8 mouse cellular contexts compared by ENCODE assay signal in the genomic region with DNA sequence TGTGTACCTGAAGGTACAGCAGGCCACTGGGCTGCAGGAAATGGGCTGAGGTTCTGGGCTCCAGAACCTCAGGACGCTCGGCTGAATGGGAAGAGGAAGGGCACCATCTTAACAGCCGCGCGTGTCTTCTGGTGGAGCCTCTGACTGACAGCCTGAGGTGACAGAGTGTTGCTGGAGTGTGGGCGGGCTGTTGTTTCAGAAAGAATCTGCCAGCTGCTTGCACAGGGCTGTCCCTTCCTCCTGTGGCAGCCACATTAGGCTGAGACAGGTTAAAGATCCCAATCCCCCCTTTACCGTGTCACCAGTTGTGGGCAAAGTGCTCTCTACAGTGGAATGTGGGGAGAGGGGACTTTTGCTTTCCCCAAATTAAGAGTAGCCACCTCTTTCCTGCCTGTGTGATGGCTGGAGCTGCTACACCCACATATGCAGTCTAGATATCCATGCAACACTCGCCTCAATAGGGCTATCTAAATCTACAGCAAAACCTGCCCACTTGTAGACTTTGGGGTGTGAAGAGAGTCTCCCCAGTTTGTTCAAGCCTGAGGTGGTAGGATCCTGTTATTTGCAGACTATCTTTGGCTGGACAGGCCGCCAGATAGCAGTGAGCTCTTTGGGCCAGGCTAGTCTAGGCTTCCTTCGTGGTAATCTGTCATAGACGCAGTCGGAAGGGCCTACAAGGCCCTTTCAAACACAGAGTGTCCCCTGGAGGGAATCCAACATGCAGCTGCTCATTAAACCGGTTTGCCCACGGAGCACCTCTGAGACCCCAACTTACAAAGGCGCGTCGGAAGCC. TPM values are rescaled to one million over a fixed set of nuclear protein-coding genes. Genes with fewer than 3 reads are reported as not detected.
DNase-seq lines count a peak whose midpoint lies in the region; ATAC-seq lines count a peak whose summit lies in the region.

No protein-coding gene starts in this region.

- no peak for DNase-seq in heart, postnatal 25 days (ENCODE audit: low spot score)
- no peak for DNase-seq in cerebellum, adult 9-10 months

- peaks cover 13% of the 10 kb centered on the region; the same call in 1 of the 2 replicates for H3K27me3 ChIP-seq in heart, embryonic 13.5 days (replicated peaks)
- H3K27me3 ChIP-seq in heart, embryonic 16.5 days (ENCODE audit: control insufficient read depth, insufficient read depth, low read length): peaks cover 2% of the 10 kb centered on the region; the same call in 1 of the 2 replicates
- peaks cover 56% of the 10 kb centered on the region for H3K27me3 ChIP-seq in limb, embryonic 12.5 days
- peaks cover 34% of the 10 kb centered on the region for H3K27me3 ChIP-seq in neural tube, embryonic 12.5 days (replicated peaks)

- no peaks in the 10 kb centered on the region for H3K9me3 ChIP-seq in heart, embryonic 13.5 days
- no peaks in the 10 kb centered on the region for H3K9me3 ChIP-seq in heart, embryonic 16.5 days (replicated peaks; ENCODE audit: control insufficient read depth, low read length)
- H3K9me3 ChIP-seq in limb, embryonic 12.5 days: no peaks in the 10 kb centered on the region
- no peaks in the 10 kb centered on the region for H3K9me3 ChIP-seq in neural tube, embryonic 12.5 days

- intact Hi-C loops in heart, postnatal 25 days (cut with DNase I): no loop called here

- ATAC-seq in heart, embryonic 13.5 days (ENCODE audit: extremely low read depth, insufficient number of reproducible peaks, low FRiP score, low TSS enrichment): no peak
- ATAC-seq in heart, embryonic 16.5 days (replicated peaks; ENCODE audit: extremely low read depth, insufficient read depth, low FRiP score): no peak
- ATAC-seq in limb, embryonic 12.5 days (ENCODE audit: insufficient number of reproducible peaks, insufficient read depth, low FRiP score, low TSS enrichment, low read depth): no peak
- no peak for ATAC-seq in neural tube, embryonic 12.5 days (ENCODE audit: low FRiP score, low read depth)
- no peak for ATAC-seq in inflammation-experienced regulatory T-cells, adult 6 months

- peak overlapping the region; percentile 81 for H3K27ac ChIP-seq in heart, embryonic 13.5 days (replicated peaks)
- H3K27ac ChIP-seq in brown adipose tissue, adult 24 weeks (replicated peaks; ENCODE audit: low read depth, low read length): no peak overlapping the region
- H3K27ac ChIP-seq in heart, embryonic 16.5 days (ENCODE audit: low read length): peak overlapping the region; percentile 79
- no peak overlapping the region for H3K27ac ChIP-seq in limb, embryonic 12.5 days
- no peak overlapping the region for H3K27ac ChIP-seq in neural tube, embryonic 12.5 days

- H3K4me2 ChIP-seq in heart, embryonic 13.5 days: peak overlapping the region; percentile 86
- H3K4me2 ChIP-seq in heart, embryonic 16.5 days (ENCODE audit: low read depth, low read length): peak overlapping the region; percentile 63
- peak overlapping the region; percentile 67 for H3K4me2 ChIP-seq in limb, embryonic 12.5 days
- peak overlapping the region; percentile 62 for H3K4me2 ChIP-seq in neural tube, embryonic 12.5 days (replicated peaks)

- H3K36me3 ChIP-seq in heart, embryonic 13.5 days: peaks cover 28% of the 10 kb centered on the region
- H3K36me3 ChIP-seq in heart, embryonic 16.5 days (ENCODE audit: control insufficient read depth, insufficient read depth): peaks cover 18% of the 10 kb centered on the region
- H3K36me3 ChIP-seq in limb, embryonic 12.5 days: peaks cover 26% of the 10 kb centered on the region
- H3K36me3 ChIP-seq in neural tube, embryonic 12.5 days: peaks cover 25% of the 10 kb centered on the region

- 12% methylated on average over 17 of the region's 17 CpGs for WGBS in heart, embryonic 13.5 days
- 25% methylated on average over 17 of the region's 17 CpGs for WGBS in heart, embryonic 16.5 days
- WGBS in limb, embryonic 12.5 days: 39% methylated on average over 17 of the region's 17 CpGs
- 43% methylated on average over 17 of the region's 17 CpGs for WGBS in neural tube, embryonic 12.5 days

- H3K9ac ChIP-seq in heart, embryonic 13.5 days: peak overlapping the region; percentile 78
- H3K9ac ChIP-seq in heart, embryonic 16.5 days (ENCODE audit: low read length): peak overlapping the region; percentile 55
- H3K9ac ChIP-seq in limb, embryonic 12.5 days (replicated peaks): no peak overlapping the region; the same call in 1 of the 2 replicates
- no peak overlapping the region for H3K9ac ChIP-seq in neural tube, embryonic 12.5 days

- H3K4me3 ChIP-seq in heart, embryonic 13.5 days: peak overlapping the region; percentile 63
- peak overlapping the region; percentile 58 for H3K4me3 ChIP-seq in brown adipose tissue, adult 24 weeks (ENCODE audit: insufficient read depth, low read depth, low read length)
- H3K4me3 ChIP-seq in heart, embryonic 16.5 days (ENCODE audit: low read length): peak overlapping the region; percentile 63
- peak overlapping the region; percentile 40 for H3K4me3 ChIP-seq in limb, embryonic 12.5 days (replicated peaks)
- no peak overlapping the region for H3K4me3 ChIP-seq in neural tube, embryonic 12.5 days

- H3K4me1 ChIP-seq in heart, embryonic 13.5 days: peaks cover 50% of the 10 kb centered on the region
- H3K4me1 ChIP-seq in brown adipose tissue, adult 24 weeks (ENCODE audit: control insufficient read depth, insufficient read depth, insufficient read length, low read length): no peaks in the 10 kb centered on the region
- peaks cover 25% of the 10 kb centered on the region for H3K4me1 ChIP-seq in heart, embryonic 16.5 days (ENCODE audit: control insufficient read depth, insufficient read depth, low read length)
- H3K4me1 ChIP-seq in limb, embryonic 12.5 days (replicated peaks): peaks cover 10% of the 10 kb centered on the region
- peaks cover 18% of the 10 kb centered on the region for H3K4me1 ChIP-seq in neural tube, embryonic 12.5 days

RNA-seq across cellular contexts. Expression of a gene that starts 1.1 kb away (rescaled TPM):
- polyA plus RNA-seq in heart, embryonic 13.5 days (2015; fragmentation: Nextera tagmentation; extraction: Ambion mirVana): 68.2 and 74.7 TPM in 2 replicates
- 1 to 10 TPM; 5.8 to 5.9 TPM for total RNA-seq in heart, postnatal 25 days (2021)
- 12.6 and 14.5 TPM in 2 replicates for polyA plus RNA-seq in brown adipose tissue, adult 24 weeks (2012; ENCODE audit: insufficient read depth, insufficient read length, missing spikeins)
- 29.3 and 38.1 TPM in 2 replicates for polyA plus RNA-seq in heart, embryonic 16.5 days (2015; fragmentation: Nextera tagmentation; extraction: Ambion mirVana)
- 6.3 and 8.1 TPM in 2 replicates for polyA plus RNA-seq in limb, embryonic 12.5 days (2016; fragmentation: Nextera tagmentation; extraction: Ambion mirVana)
- 6.4 and 7.8 TPM in 2 replicates for polyA plus RNA-seq in neural tube, embryonic 12.5 days (2016; fragmentation: Nextera tagmentation; extraction: Ambion mirVana)
- 1 to 10 TPM in 1 of 3 experiments, under 1 TPM in 1, not detected in 1; 0.66 to 1.3 TPM for polyA plus RNA-seq in inflammation-experienced regulatory T-cells, adult 6 months (2017; shearing (Covaris generic))

RNA-seq across cellular contexts. Expression of a gene that starts 13.4 kb away (rescaled TPM):
- 13.3 and 13.9 TPM in 2 replicates for polyA plus RNA-seq in heart, embryonic 13.5 days (2015; fragmentation: Nextera tagmentation; extraction: Ambion mirVana)
- total RNA-seq in heart, postnatal 25 days (2021): 10 to 100 TPM; 28.3 to 30.2 TPM
- polyA plus RNA-seq in brown adipose tissue, adult 24 weeks (2012; ENCODE audit: insufficient read depth, insufficient read length, missing spikeins): 20.1 and 24.0 TPM in 2 replicates
- polyA plus RNA-seq in heart, embryonic 16.5 days (2015; fragmentation: Nextera tagmentation; extraction: Ambion mirVana): 14.7 and 15.1 TPM in 2 replicates
- polyA plus RNA-seq in limb, embryonic 12.5 days (2016; fragmentation: Nextera tagmentation; extraction: Ambion mirVana): 34.4 and 37.8 TPM in 2 replicates
- 36.1 and 38.9 TPM in 2 replicates for polyA plus RNA-seq in neural tube, embryonic 12.5 days (2016; fragmentation: Nextera tagmentation; extraction: Ambion mirVana)
- polyA plus RNA-seq in inflammation-experienced regulatory T-cells, adult 6 months (2017; shearing (Covaris generic)): 1 to 10 TPM; 4.8 to 6.2 (median 6.2) TPM

RNA-seq across cellular contexts. Expression of a gene that starts 17.6 kb away (rescaled TPM):
- polyA plus RNA-seq in heart, embryonic 13.5 days (2015; fragmentation: Nextera tagmentation; extraction: Ambion mirVana): not detected in 2 replicates
- not detected for total RNA-seq in heart, postnatal 25 days (2021)
- polyA plus RNA-seq in brown adipose tissue, adult 24 weeks (2012; ENCODE audit: insufficient read depth, insufficient read length, missing spikeins): not detected in 2 replicates
- polyA plus RNA-seq in heart, embryonic 16.5 days (2015; fragmentation: Nextera tagmentation; extraction: Ambion mirVana): not detected in 2 replicates
- polyA plus RNA-seq in limb, embryonic 12.5 days (2016; fragmentation: Nextera tagmentation; extraction: Ambion mirVana): not detected in 2 replicates
- polyA plus RNA-seq in neural tube, embryonic 12.5 days (2016; fragmentation: Nextera tagmentation; extraction: Ambion mirVana): not detected in 2 replicates
- not detected for polyA plus RNA-seq in inflammation-experienced regulatory T-cells, adult 6 months (2017; shearing (Covaris generic))

RNA-seq across cellular contexts. Expression of a gene that starts 49.9 kb away (rescaled TPM):
- 12.9 TPM in 2 replicates for polyA plus RNA-seq in heart, embryonic 13.5 days (2015; fragmentation: Nextera tagmentation; extraction: Ambion mirVana)
- 10 to 100 TPM; 26.0 to 27.9 TPM for total RNA-seq in heart, postnatal 25 days (2021)
- 12.9 and 13.6 TPM in 2 replicates for polyA plus RNA-seq in brown adipose tissue, adult 24 weeks (2012; ENCODE audit: insufficient read depth, insufficient read length, missing spikeins)
- polyA plus RNA-seq in heart, embryonic 16.5 days (2015; fragmentation: Nextera tagmentation; extraction: Ambion mirVana): 14.1 and 17.7 TPM in 2 replicates
- 20.4 and 21.0 TPM in 2 replicates for polyA plus RNA-seq in limb, embryonic 12.5 days (2016; fragmentation: Nextera tagmentation; extraction: Ambion mirVana)
- polyA plus RNA-seq in neural tube, embryonic 12.5 days (2016; fragmentation: Nextera tagmentation; extraction: Ambion mirVana): 21.3 and 24.2 TPM in 2 replicates
- 1 to 10 TPM; 3.3 to 4.2 (median 3.6) TPM for polyA plus RNA-seq in inflammation-experienced regulatory T-cells, adult 6 months (2017; shearing (Covaris generic))

RNA-seq across cellular contexts. Expression of a gene that starts 50.0 kb away (rescaled TPM):
- 7.6 and 9.1 TPM in 2 replicates for polyA plus RNA-seq in heart, embryonic 13.5 days (2015; fragmentation: Nextera tagmentation; extraction: Ambion mirVana)
- total RNA-seq in heart, postnatal 25 days (2021): 1 to 10 TPM; 2.5 to 3.7 TPM
- polyA plus RNA-seq in brown adipose tissue, adult 24 weeks (2012; ENCODE audit: insufficient read depth, insufficient read length, missing spikeins): 0.83 and 1.3 TPM in 2 replicates
- polyA plus RNA-seq in heart, embryonic 16.5 days (2015; fragmentation: Nextera tagmentation; extraction: Ambion mirVana): 8.5 and 8.6 TPM in 2 replicates
- polyA plus RNA-seq in limb, embryonic 12.5 days (2016; fragmentation: Nextera tagmentation; extraction: Ambion mirVana): 14.9 and 15.9 TPM in 2 replicates
- 10.1 and 10.8 TPM in 2 replicates for polyA plus RNA-seq in neural tube, embryonic 12.5 days (2016; fragmentation: Nextera tagmentation; extraction: Ambion mirVana)
- 10 to 100 TPM; 14.3 to 15.9 (median 15.5) TPM for polyA plus RNA-seq in inflammation-experienced regulatory T-cells, adult 6 months (2017; shearing (Covaris generic))

Comparison
In these comparisons a context has a peak if more than half of its experiments do, and no peak if none do; other contexts are left out.
1. H3K27ac ChIP-seq: peak in heart, embryonic 13.5 days (single experiment) and heart, embryonic 16.5 days (single experiment); none in brown adipose tissue, adult 24 weeks (single experiment), limb, embryonic 12.5 days (single experiment) and neural tube, embryonic 12.5 days (single experiment).
2. H3K9ac ChIP-seq: peak in heart, embryonic 13.5 days (single experiment) and heart, embryonic 16.5 days (single experiment); none in limb, embryonic 12.5 days (single experiment) and neural tube, embryonic 12.5 days (single experiment).
3. Peak in every context shown above with its lines, with median percentiles within 50 percentile points of each other: H3K4me2 ChIP-seq.